Mouse (Mus musculus) thymus, postnatal 25 days (tissue): ENCODE measurements at regions not wholly inside any gene's neighbourhood (a gene's known extent, or its start where the extent isn't known, plus 50 kb on each side); places are given as distances from the start of the nearest gene placed in this dataset.
"Not testable (repeated sequence)": the region's sequence is repeated elsewhere in the genome, so short reads cannot be mapped to it uniquely, and the experiment has no call there.

ENCODE experiments used
- DNase-seq: peaks from one replicate; pipeline ENCODE4 v3.0.0; 2022

- peak; percentile 3 for DNase-seq
Measured at GRCm38 (mm10) chr6:114538185-114538584, 104.7 kb upstream of the Atg7 start.

GRCm38 (mm10) chr6:114550096-114550669, 92.7 kb upstream of the Atg7 start:
- DNase-seq = peak; percentile 4

- not testable (repeated sequence) for DNase-seq
Measured at GRCm38 (mm10) chr6:114553072-114553471, 89.8 kb upstream of the Atg7 start.

GRCm38 (mm10) chr6:114555186-114555585, 87.7 kb upstream of the Atg7 start:
- DNase-seq = not testable (repeated sequence)

GRCm38 (mm10) chr6:114577319-114577718, 65.6 kb upstream of the Atg7 start:
- DNase-seq = peak; percentile 33
